Mouse (Mus musculus) ES-CJ7 (cell line): ENCODE data around the gene Cerkl.

Experiments used
- DNase-seq: peaks from one replicate; pipeline ENCODE4 v3.0.0; 2011; ENCODE audit warnings: low read depth, low spot score

Cerkl gene

GRCm38 (mm10) chr2:79372486-79373200 lies 83.9 kb downstream of the Cerkl start:
- DNase-seq, result peak; percentile 52

- no peak for DNase-seq
These were observed 84.5 kb downstream of the Cerkl start for GRCm38 (mm10) chr2:79372154-79372467.

- no peak for DNase-seq
These were observed 85.0 kb downstream of the Cerkl start for GRCm38 (mm10) chr2:79371326-79372153.

GRCm38 (mm10) chr2:79370711-79371312 lies 85.8 kb downstream of the Cerkl start:
- no peak for DNase-seq

- no peak for DNase-seq
These were observed 86.7 kb downstream of the Cerkl start for GRCm38 (mm10) chr2:79369905-79370304.

- peak; percentile 14 for DNase-seq
These were observed 87.5 kb downstream of the Cerkl start for GRCm38 (mm10) chr2:79369061-79369524.

GRCm38 (mm10) chr2:79368661-79369060 lies 87.9 kb downstream of the Cerkl start:
- DNase-seq, result no peak

GRCm38 (mm10) chr2:79367451-79368450 lies 88.8 kb downstream of the Cerkl start:
- DNase-seq, result peak; percentile 45

GRCm38 (mm10) chr2:79363920-79364319 lies 92.7 kb downstream of the Cerkl start:
- no peak for DNase-seq

GRCm38 (mm10) chr2:79362029-79362428 lies 94.6 kb downstream of the Cerkl start:
- DNase-seq, result no peak

GRCm38 (mm10) chr2:79357835-79358234 lies 98.8 kb downstream of the Cerkl start:
- DNase-seq, result no peak

- peak; percentile 33 for DNase-seq
These were observed 101.8 kb downstream of the Cerkl start for GRCm38 (mm10) chr2:79354773-79355172.

GRCm38 (mm10) chr2:79352100-79352802 lies 104.3 kb downstream of the Cerkl start:
- DNase-seq, result no peak

- no peak for DNase-seq
These were observed 105.1 kb downstream of the Cerkl start for GRCm38 (mm10) chr2:79351179-79352099.

- no peak for DNase-seq
These were observed 113.5 kb downstream of the Cerkl start for GRCm38 (mm10) chr2:79343115-79343514.

- no peak for DNase-seq
These were observed 117.6 kb downstream of the Cerkl start for GRCm38 (mm10) chr2:79339003-79339402.

- no peak for DNase-seq
These were observed 120.4 kb downstream of the Cerkl start for GRCm38 (mm10) chr2:79336141-79336540.

GRCm38 (mm10) chr2:79334661-79335060 lies 121.9 kb downstream of the Cerkl start:
- no peak for DNase-seq

- no peak for DNase-seq
These were observed 128.5 kb downstream of the Cerkl start for GRCm38 (mm10) chr2:79328079-79328478.
